Mouse (Mus musculus) c-Kit-positive CD71-positive TER-119-negative erythroid progenitor cells, embryonic 14.5 days (primary cell): ENCODE measurements around the gene Kcnip4.

ENCODE experiments used
- DNase-seq: peaks from one replicate; pipeline ENCODE4 v3.0.0-alpha.2; 2013; ENCODE audit warnings: low read depth

Kcnip4 gene

GRCm38 (mm10) chr5:48411462-48411861, 1113.2 kb downstream of the Kcnip4 start:
- no peak for DNase-seq

- DNase-seq, result no peak
Observed at GRCm38 (mm10) chr5:48410348-48410747, 1114.4 kb downstream of the Kcnip4 start.

GRCm38 (mm10) chr5:48408276-48408675, 1116.4 kb downstream of the Kcnip4 start:
- DNase-seq, result no peak

GRCm38 (mm10) chr5:48402497-48402896, 1122.2 kb downstream of the Kcnip4 start:
- DNase-seq, result no peak

- DNase-seq, result peak; percentile 85
Observed at GRCm38 (mm10) chr5:48371890-48372766, 1152.6 kb downstream of the Kcnip4 start.

GRCm38 (mm10) chr5:48349309-48349708, 1175.4 kb downstream of the Kcnip4 start:
- DNase-seq, result no peak

- no peak for DNase-seq
Observed at GRCm38 (mm10) chr5:48345983-48346648, 1178.6 kb downstream of the Kcnip4 start.

GRCm38 (mm10) chr5:48345095-48345982, 1179.4 kb downstream of the Kcnip4 start:
- no peak for DNase-seq

GRCm38 (mm10) chr5:48340808-48341433, 1183.8 kb downstream of the Kcnip4 start:
- no peak for DNase-seq
